Mouse (Mus musculus) heart, postnatal 0 days (tissue): Measurements from ENCODE around the gene Flt1. TPM values are rescaled to one million over a fixed set of nuclear protein-coding genes. Genes with fewer than 3 reads are reported as not detected.

ENCODE experiments used
- ATAC-seq: fragments of 200-750 bp; cut with Nextera tagmentation; 2 replicates; pipeline ENCODE4 v1.8.0; 2017; ENCODE audit warnings: low read depth, moderate number of reproducible peaks, moderate library complexity; ENCODE audit not compliant: insufficient read depth
- DNase-seq: peaks from one replicate; pipeline ENCODE4 v3.0.0-alpha.2; 2016; ENCODE audit warnings: low spot score
- H3K27ac ChIP-seq: fragments of 300-500 bp; sonication (generic); 2 replicates; pipeline ENCODE4 v1.5.1; 2014; ENCODE audit warnings: low read depth, mild to moderate bottlenecking
- H3K27me3 ChIP-seq: fragments of 300-500 bp; sonication (generic); 2 replicates; pipeline ENCODE4 v1.6.1; 2014; ENCODE audit warnings: low read length, mixed read lengths; ENCODE audit not compliant: control insufficient read depth, insufficient read depth
- H3K36me3 ChIP-seq: fragments of 300-500 bp; sonication (generic); replicated peaks from 2 replicates; pipeline ENCODE4 v1.6.1; 2014; ENCODE audit warnings: low read length, mixed read lengths; ENCODE audit not compliant: control insufficient read depth, insufficient read depth
- H3K4me1 ChIP-seq: fragments of 300-500 bp; sonication (generic); 2 replicates; pipeline ENCODE4 v1.6.1; 2014; ENCODE audit warnings: antibody characterized with exemption; ENCODE audit not compliant: control insufficient read depth, insufficient read depth
- H3K4me2 ChIP-seq: fragments of 300-500 bp; sonication (generic); 2 replicates; pipeline ENCODE4 v1.6.1; 2014; ENCODE audit warnings: low read depth, mild to moderate bottlenecking, low read length, moderate library complexity
- H3K4me3 ChIP-seq: fragments of 300-500 bp; sonication (generic); 2 replicates; pipeline ENCODE4 v1.5.1; 2014; ENCODE audit warnings: low read depth, low read length
- H3K9ac ChIP-seq: fragments of 300-500 bp; sonication (generic); replicated peaks from 2 replicates; pipeline ENCODE4 v1.6.1; 2014; ENCODE audit warnings: low read depth, low read length, mixed read lengths
- H3K9me3 ChIP-seq: fragments of 300-500 bp; sonication (generic); replicated peaks from 2 replicates; pipeline ENCODE4 v1.6.1; 2016; ENCODE audit warnings: low read length; ENCODE audit not compliant: control insufficient read depth
- CTCF ChIP-seq: IDR thresholded peaks from 2 replicates; pipeline ENCODE4 v1.5.1; 2016; ENCODE audit warnings: antibody characterized with exemption, control low read depth, low read depth
- EP300 ChIP-seq: IDR thresholded peaks from 2 replicates; pipeline ENCODE4 v1.6.1; 2016; ENCODE audit warnings: antibody characterized with exemption, low read depth
- WGBS: fragments of 180-500 bp; shearing (Covaris S2); extraction: QIAGEN DNeasy Blood & Tissue Kit; methylation state at CpG from one replicate; pipeline ENCODE4 v1.1.7; 2014; 5-methylcytosine and 5-hydroxymethylcytosine counted together
- polyA plus RNA-seq: library from polyadenylated mRNA; unstranded; fragments of >200 nt; fragmentation: Nextera tagmentation; extraction: Ambion mirVana; gene quantifications from 2 replicates; pipeline ENCODE4 v1.2.1, GENCODE M21; 2015
- total RNA-seq: library from RNA; depleted of rRNA; stranded (reverse); fragments of >200 nt; gene quantifications from 2 replicates; pipeline ENCODE4 v1.2.3, GENCODE M21; 2014; ENCODE audit warnings: low replicate concordance; rRNA removed

Flt1 gene
- total and polyA plus RNA-seq, 2 experiments from 2014 or later = 11.8 to 39.1 TPM

DNA sequence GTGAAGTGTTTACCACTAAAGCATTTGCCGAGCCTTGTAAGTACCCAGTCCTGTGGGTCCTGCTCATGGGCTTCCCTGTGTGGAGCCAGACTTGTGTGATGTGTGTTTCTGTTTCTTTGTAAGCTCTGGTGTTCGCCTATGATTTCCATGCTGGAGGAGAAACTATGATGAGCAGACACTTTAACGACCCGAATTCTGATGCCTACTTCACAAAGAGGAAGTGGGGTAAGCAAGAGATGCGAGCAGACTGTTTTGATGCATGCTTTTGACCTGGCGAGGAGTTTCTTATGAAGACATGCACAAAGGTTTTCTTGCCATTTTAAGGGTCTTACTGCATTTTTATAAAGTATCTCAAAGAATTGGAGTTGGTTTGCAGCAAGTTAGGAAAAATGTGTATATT lies 198.8 kb downstream of the Flt1 start:
- no peak overlapping the region for H3K4me2 ChIP-seq

More for the DNA sequence above, 198.8 kb downstream of the Flt1 start:
- TF ChIP-seq EP300 (no peak), CTCF (no peak)
- Histone ChIP-seq H3K27me3 (no peaks in the 10 kb centered on the region), H3K27ac (no peak overlapping the region), H3K9ac (no peak overlapping the region), H3K9me3 (no peaks in the 10 kb centered on the region), H3K36me3 (peaks cover 58% of the 10 kb centered on the region), H3K4me3 (no peak overlapping the region), H3K4me1 (no peaks in the 10 kb centered on the region)
- DNase-seq (no peak), ATAC-seq (no peak)
- 82% methylated on average over 6 of the region's 6 CpGs for WGBS

Other genes starting within 250 kb of the Flt1 start
- gene Pomp, start 134.4 kb upstream of the Flt1 start, total RNA-seq = 116 and 247 TPM in 2 replicates
- gene Pomp, start 134.4 kb upstream of the Flt1 start, polyA plus RNA-seq = 312 and 325 TPM in 2 replicates
- 0.35 and 3.5 TPM in 2 replicates for gene Slc46a3, start 168.8 kb upstream of the Flt1 start, total RNA-seq
- gene Slc46a3, start 168.8 kb upstream of the Flt1 start, polyA plus RNA-seq = 3.1 and 4.7 TPM in 2 replicates
- gene Mtus2, start 231.3 kb upstream of the Flt1 start, total RNA-seq = 59.9 and 101 TPM in 2 replicates
- 151 and 165 TPM in 2 replicates for gene Mtus2, start 231.3 kb upstream of the Flt1 start, polyA plus RNA-seq